Mouse (Mus musculus) C2C12 (cell line): ENCODE measurements at regions not wholly inside any gene's neighbourhood (a gene's known extent, or its start where the extent isn't known, plus 50 kb on each side); places are given as distances from the start of the nearest gene placed in this dataset.

Source experiments
- CEBPB ChIP-seq: IDR thresholded peaks from one replicate; pipeline ENCODE4 v1.6.1; 2011; ENCODE audit warnings: low read depth, mild to moderate bottlenecking, control low read depth, moderate library complexity
- CTCF ChIP-seq: IDR thresholded peaks from one replicate; pipeline ENCODE4 v1.5.1; 2011; ENCODE audit not compliant: control insufficient read depth, insufficient read depth, insufficient read length
- FOSL1 ChIP-seq: IDR thresholded peaks from one replicate; pipeline ENCODE4 v1.8.0; 2011; ENCODE audit warnings: mild to moderate bottlenecking, low read length; ENCODE audit not compliant: poor library complexity, insufficient read depth, severe bottlenecking
- MAX ChIP-seq: IDR thresholded peaks from one replicate; pipeline ENCODE4 v1.6.1; 2011; ENCODE audit warnings: mild to moderate bottlenecking, control low read depth
- MYOD1 ChIP-seq: IDR thresholded peaks from one replicate; pipeline ENCODE4 v1.6.1; 2011; ENCODE audit warnings: low read depth; ENCODE audit not compliant: control insufficient read depth, insufficient read length
- MYOG ChIP-seq: IDR thresholded peaks from one replicate; pipeline ENCODE4 v1.6.1; 2011; ENCODE audit not compliant: control insufficient read depth, insufficient read length; ENCODE audit errors: extremely low read depth
- USF1 ChIP-seq: IDR thresholded peaks from one replicate; pipeline ENCODE4 v1.6.1; 2011; ENCODE audit warnings: low read depth, mild to moderate bottlenecking, control low read depth, moderate library complexity

DNA sequence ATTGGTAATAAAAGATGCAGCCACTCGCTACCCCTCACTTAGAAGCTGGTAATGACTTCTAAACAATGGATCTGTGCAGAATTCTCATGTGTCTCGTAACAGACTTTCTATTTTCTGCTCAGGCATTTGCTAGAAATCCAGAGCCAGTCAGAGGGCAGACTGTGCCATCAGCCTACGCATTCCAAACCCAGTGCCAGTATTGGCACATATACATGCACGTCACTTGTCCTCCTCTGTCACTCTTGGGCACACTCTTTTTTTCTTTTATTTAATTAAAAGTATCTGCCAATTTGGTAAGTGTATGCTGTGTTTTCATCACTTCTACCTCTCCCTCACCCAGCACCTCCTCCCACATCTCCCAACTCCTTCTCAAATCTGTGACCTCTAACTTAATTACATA, 519.6 kb upstream of the Adamts9 start:
- TF ChIP-seq CTCF (no peak), MYOD1 (no peak), USF1 (no peak), MYOG (no peak), MAX (no peak), FOSL1 (no peak), CEBPB (no peak)
